ENCODE assay signal across 19 mouse cellular contexts in the genomic region with DNA sequence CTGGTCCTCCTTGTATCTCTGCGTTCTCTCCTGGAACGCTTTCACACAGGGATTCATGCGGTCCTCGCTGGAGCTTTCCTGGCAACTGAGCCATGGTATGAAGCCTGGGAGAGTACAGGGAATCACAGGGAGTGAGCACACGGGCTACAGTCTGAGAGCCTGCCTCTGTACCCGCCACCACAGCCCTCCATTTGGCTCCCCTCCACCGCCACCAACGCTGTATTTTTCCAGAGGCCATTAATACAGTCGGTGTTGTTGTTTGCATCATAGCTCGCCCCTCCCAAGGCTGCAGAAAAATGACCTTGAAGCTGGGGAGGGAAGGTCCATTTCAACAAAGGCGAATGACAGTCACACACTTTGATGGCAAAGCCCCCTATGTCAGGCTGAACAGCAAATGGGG. TPM values are rescaled to one million over a fixed set of nuclear protein-coding genes. Genes with fewer than 3 reads are reported as not detected.
DNase-seq lines count a peak whose midpoint lies in the region; ATAC-seq and TF ChIP-seq lines count a peak whose summit lies in the region.
"Had no signal": no experiment of that assay in that cellular context is flagged by ENCODE, and none has a peak within 500 bp of the region (broad histone marks: within the 10 kb centered on the region; RNA-seq: fewer than 3 reads in every experiment).

No protein-coding gene starts in this region.

- no peak for TF ChIP-seq CTCF in layer of hippocampus, adult 2 months (conservative IDR thresholded peaks at IDR 0.05)
- no peak for TF ChIP-seq CTCF in forebrain, postnatal 0 days (IDR thresholded peaks at IDR 0.05; ENCODE audit: low read depth)

- H3K4me1 ChIP-seq in forebrain, postnatal 0 days (ENCODE audit: insufficient read depth) = 0 out of 2 replicates have a peak, but pooled peaks cover 4% of the 10 kb centered on the region
- H3K4me1 ChIP-seq in midbrain, embryonic 16.5 days (ENCODE audit: control insufficient read depth, insufficient read depth, low read length) = peaks cover under 1% of the 10 kb centered on the region; the same call in 1 of the 2 replicates
- H3K4me1 ChIP-seq: liver, embryonic 12.5 days; megakaryocyte, embryonic 14.5 days had no signal

- no peaks in the 10 kb centered on the region for H3K9me3 ChIP-seq in forebrain, postnatal 0 days (ENCODE audit: low read length)
- no peaks in the 10 kb centered on the region for H3K9me3 ChIP-seq in midbrain, embryonic 16.5 days (replicated peaks; ENCODE audit: control insufficient read depth, low read length, poor library complexity, severe bottlenecking)
- H3K9me3 ChIP-seq: embryonic facial prominence, embryonic 13.5 days; heart, embryonic 10.5 days; liver, embryonic 12.5 days had no signal

- no peak overlapping the region for H3K4me3 ChIP-seq in layer of hippocampus, adult 2 months
- H3K4me3 ChIP-seq in forebrain, postnatal 0 days (ENCODE audit: low read depth, low read length) = no peak overlapping the region
- H3K4me3 ChIP-seq in midbrain, embryonic 16.5 days (ENCODE audit: low read depth, low read length) = no peak overlapping the region
- H3K4me3 ChIP-seq: embryonic facial prominence, embryonic 13.5 days; heart, embryonic 10.5 days; liver, embryonic 12.5 days; megakaryocyte, embryonic 14.5 days had no signal

- H3K36me3 ChIP-seq in forebrain, postnatal 0 days (ENCODE audit: insufficient read depth) = no peaks in the 10 kb centered on the region
- no peaks in the 10 kb centered on the region for H3K36me3 ChIP-seq in midbrain, embryonic 16.5 days (ENCODE audit: control insufficient read depth, insufficient read depth, low read length)
- H3K36me3 ChIP-seq: embryonic facial prominence, embryonic 13.5 days; G1E; heart, embryonic 10.5 days; liver, embryonic 12.5 days had no signal

- DNase-seq in layer of hippocampus, adult 2 months (ENCODE audit: low spot score in 2 of 2) = no peak
- no peak for DNase-seq in layer of hippocampus, adult 11-12 months (ENCODE audit: low spot score)
- DNase-seq in adrenal gland, postnatal 36 days = peak; percentile 45 to 51
- no peak for DNase-seq in forebrain, postnatal 0 days
- no peak for DNase-seq in cerebellum, postnatal 25 days
- DNase-seq: cerebellum, adult 18-20 months; gastrocnemius, postnatal 25 days; heart, postnatal 4 days; kidney, adult 18-20 months; kidney, postnatal 25 days; left cerebral cortex, postnatal 4 days had no signal

- ATAC-seq in forebrain, postnatal 0 days = peak; percentile 43; the same call in 1 of the 2 replicates
- peak; percentile 51; the same call in 1 of the 2 replicates for ATAC-seq in midbrain, embryonic 16.5 days
- no peak for ATAC-seq in erythroblast, adult 5-6 weeks (replicated peaks; ENCODE audit: low FRiP score, poor library complexity, severe bottlenecking)
- ATAC-seq: liver, embryonic 12.5 days had no signal

- whole genome bisulfite sequencing in forebrain, postnatal 0 days = 43% methylated on average over 11 of the region's 11 CpGs
- 72% methylated on average over 11 of the region's 11 CpGs for WGBS in midbrain, embryonic 16.5 days

- no peak overlapping the region for H3K4me2 ChIP-seq in forebrain, postnatal 0 days (ENCODE audit: low read depth)
- no peak overlapping the region for H3K4me2 ChIP-seq in midbrain, embryonic 16.5 days (ENCODE audit: low read length)
- H3K4me2 ChIP-seq: embryonic facial prominence, embryonic 13.5 days; liver, embryonic 12.5 days had no signal

- no peaks in the 10 kb centered on the region for H3K27me3 ChIP-seq in forebrain, postnatal 0 days (ENCODE audit: insufficient read depth, low read length)
- no peaks in the 10 kb centered on the region for H3K27me3 ChIP-seq in midbrain, embryonic 16.5 days (ENCODE audit: control insufficient read depth, insufficient read depth, low read depth, low read length)
- H3K27me3 ChIP-seq: embryonic facial prominence, embryonic 13.5 days; liver, embryonic 12.5 days; megakaryocyte, embryonic 14.5 days had no signal

- H3K27ac ChIP-seq in layer of hippocampus, adult 2 months = peak overlapping the region; percentile 82
- H3K27ac ChIP-seq in forebrain, postnatal 0 days (ENCODE audit: low read depth, low read length) = peak overlapping the region; percentile 35; the same call in 1 of the 2 replicates
- H3K27ac ChIP-seq in midbrain, embryonic 16.5 days (ENCODE audit: low read length) = 0 out of 2 replicates have a peak overlapping the region, but pooled peaks have one; percentile 38
- H3K27ac ChIP-seq: embryonic facial prominence, embryonic 13.5 days; heart, embryonic 10.5 days; liver, embryonic 12.5 days had no signal

- no peak overlapping the region for H3K9ac ChIP-seq in forebrain, postnatal 0 days
- no peak overlapping the region for H3K9ac ChIP-seq in midbrain, embryonic 16.5 days (ENCODE audit: low read depth, low read length)
- H3K9ac ChIP-seq: embryonic facial prominence, embryonic 13.5 days; liver, embryonic 12.5 days had no signal

RNA-seq across cellular contexts. Expression of a gene that starts 5.1 kb away (rescaled TPM):
- under 1 TPM in 1 of 2 experiments, not detected in 1; 0.37 TPM for total RNA-seq in layer of hippocampus, adult 2 months (2021)
- total RNA-seq in adrenal gland, postnatal 36 days (2021) = not detected
- total RNA-seq in forebrain, postnatal 0 days (2014; rRNA removed) = not detected in 2 replicates
- polyA plus RNA-seq in forebrain, postnatal 0 days (2015; fragmentation: Nextera tagmentation; extraction: Ambion mirVana) = not detected in 2 replicates
- not detected in 2 replicates for polyA plus RNA-seq in midbrain, embryonic 16.5 days (2015; fragmentation: Nextera tagmentation; extraction: Ambion mirVana)
- not detected in 2 replicates for total RNA-seq in erythroblast, adult 5-6 weeks (2015; ENCODE audit: low replicate concordance)
- total RNA-seq in erythroblast, adult 5-6 weeks (2017; ENCODE audit: low replicate concordance) = not detected in 2 replicates
- total RNA-seq: G1E; gastrocnemius, postnatal 25 days; left cerebral cortex, postnatal 4 days had no signal
- polyA plus RNA-seq: embryonic facial prominence, embryonic 13.5 days; G1E; heart, embryonic 10.5 days; lung, embryonic 16.5 days had no signal

RNA-seq across cellular contexts. Expression of a gene that starts 29.7 kb away (rescaled TPM):
- total RNA-seq in layer of hippocampus, adult 2 months (2021) = under 1 TPM in 1 of 2 experiments, not detected in 1; 0.22 TPM
- total RNA-seq in adrenal gland, postnatal 36 days (2021) = not detected
- total RNA-seq in forebrain, postnatal 0 days (2014; rRNA removed) = 0.08 TPM in 1 of 2 replicates, not detected in the other
- polyA plus RNA-seq in forebrain, postnatal 0 days (2015; fragmentation: Nextera tagmentation; extraction: Ambion mirVana) = 0.15 TPM in 1 of 2 replicates, not detected in the other
- not detected in 2 replicates for polyA plus RNA-seq in midbrain, embryonic 16.5 days (2015; fragmentation: Nextera tagmentation; extraction: Ambion mirVana)
- total RNA-seq in erythroblast, adult 5-6 weeks (2015; ENCODE audit: low replicate concordance) = not detected in 2 replicates
- total RNA-seq in erythroblast, adult 5-6 weeks (2017; ENCODE audit: low replicate concordance) = not detected in 2 replicates
- total RNA-seq: G1E; gastrocnemius, postnatal 25 days had no signal
- polyA plus RNA-seq: embryonic facial prominence, embryonic 13.5 days; G1E had no signal

Comparison
In these comparisons a context has a peak if more than half of its experiments do, and no peak if none do; other contexts are left out.
1. DNase-seq: peak in adrenal gland, postnatal 36 days (2 of 2); none in layer of hippocampus, adult 2 months (0 of 2), layer of hippocampus, adult 11-12 months (single experiment), forebrain, postnatal 0 days (single experiment) and cerebellum, postnatal 25 days (0 of 2).
2. Peak in every context shown above with its lines, with median percentiles within 50 percentile points of each other: H3K27ac ChIP-seq.